Mouse (Mus musculus): ENCODE data around the gene Gm3776.
"Not testable (repeated sequence)": the region's sequence is repeated elsewhere in the genome, so short reads cannot be mapped to it uniquely, and the experiment has no call there.

Gm3776 gene

GRCm38 (mm10) chr9:78292462-78292861 is 35.5 kb downstream of the Gm3776 start:
- not testable (repeated sequence) for DNase-seq (ENCODE audit: low spot score)

GRCm38 (mm10) chr9:78293683-78294082 is 36.8 kb downstream of the Gm3776 start:
- not testable (repeated sequence) for DNase-seq (ENCODE audit: low spot score)

GRCm38 (mm10) chr9:78294781-78295180 is 37.9 kb downstream of the Gm3776 start:
- DNase-seq (ENCODE audit: low spot score) = not testable (repeated sequence)

GRCm38 (mm10) chr9:78296089-78296488 is 39.2 kb downstream of the Gm3776 start:
- not testable (repeated sequence) for DNase-seq (ENCODE audit: low spot score)

- DNase-seq (ENCODE audit: low spot score) = no peak
Measured at GRCm38 (mm10) chr9:78298232-78298631, 41.3 kb downstream of the Gm3776 start.

- not testable (repeated sequence) for DNase-seq (ENCODE audit: low spot score)
Measured at GRCm38 (mm10) chr9:78299143-78299542, 42.2 kb downstream of the Gm3776 start.

GRCm38 (mm10) chr9:78308122-78308521 is 51.2 kb downstream of the Gm3776 start:
- DNase-seq (ENCODE audit: low spot score) = not testable (repeated sequence)

GRCm38 (mm10) chr9:78314696-78315095 is 57.8 kb downstream of the Gm3776 start, which contains the start of gene Omt2a:
Gene Omt2a (minus strand): TSS chr9:78314796.
- DNase-seq (ENCODE audit: low spot score) = no peak

Measured in ovary, adult 18-20 months (tissue).